Mouse (Mus musculus): ENCODE data around the gene Lrrc4c.

Lrrc4c gene

DNA sequence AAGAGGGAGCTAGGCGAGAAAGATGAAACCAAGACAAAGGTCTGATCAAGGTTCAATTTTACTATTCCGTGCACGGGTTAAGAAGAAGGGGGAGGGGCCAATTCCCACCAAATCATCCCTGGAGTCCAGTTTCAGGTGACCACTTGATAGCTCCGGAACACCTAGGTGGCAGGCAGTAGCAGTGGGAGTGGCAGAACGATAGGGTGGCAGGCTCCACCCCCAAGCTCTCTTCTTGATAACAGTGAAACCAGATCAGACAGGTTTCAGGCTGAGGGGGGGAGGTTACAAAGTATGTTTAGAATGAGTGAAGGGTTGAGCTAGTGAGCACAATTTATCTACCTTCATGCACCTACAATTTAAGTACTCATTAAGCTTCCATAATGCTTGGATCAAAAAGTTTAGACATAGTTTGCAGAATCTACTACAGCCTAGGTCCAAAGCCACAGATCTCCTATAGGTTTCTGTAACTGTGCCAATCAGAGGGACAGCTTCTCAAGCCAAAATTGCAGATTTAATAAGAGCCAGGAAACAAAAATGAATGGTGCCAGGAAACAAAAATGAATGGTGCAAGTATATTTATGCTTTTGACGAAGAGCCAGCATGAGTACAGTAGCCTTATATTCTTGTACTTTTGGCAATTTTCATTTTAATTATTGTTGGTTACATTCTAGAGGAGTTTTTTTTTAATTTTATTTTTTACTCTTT lies 478.9 kb downstream of the Lrrc4c start:
- DNase-seq (ENCODE audit: extremely low read depth, insufficient read length, low spot score): no peak

DNA sequence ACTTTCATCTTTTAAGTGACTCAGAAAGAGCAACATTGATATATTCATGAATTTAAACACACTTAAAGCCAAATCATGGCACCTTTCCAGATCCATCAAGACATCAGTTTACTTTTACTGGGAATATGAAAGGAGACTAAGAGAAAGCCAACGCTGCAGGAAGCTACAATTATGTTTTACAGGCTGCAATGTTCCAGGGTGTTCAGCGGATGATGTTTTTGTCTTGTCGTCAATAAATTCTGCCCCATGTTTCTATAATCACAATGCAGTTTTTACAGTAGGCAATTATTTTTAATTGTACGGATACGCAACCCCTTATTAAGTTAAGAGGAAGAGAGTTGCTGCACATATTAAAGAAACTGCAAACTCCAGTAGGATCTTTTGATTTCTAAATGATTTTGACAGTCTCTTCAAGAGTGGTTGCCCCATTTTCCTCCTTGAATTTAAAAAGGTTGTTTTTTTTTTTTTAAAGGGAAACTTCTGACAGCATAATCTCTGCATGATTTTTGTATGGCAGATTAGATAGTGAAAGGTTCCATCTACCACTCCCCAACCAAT lies 532.9 kb downstream of the Lrrc4c start:
- DNase-seq (ENCODE audit: extremely low read depth, insufficient read length, low spot score): no peak

DNA sequence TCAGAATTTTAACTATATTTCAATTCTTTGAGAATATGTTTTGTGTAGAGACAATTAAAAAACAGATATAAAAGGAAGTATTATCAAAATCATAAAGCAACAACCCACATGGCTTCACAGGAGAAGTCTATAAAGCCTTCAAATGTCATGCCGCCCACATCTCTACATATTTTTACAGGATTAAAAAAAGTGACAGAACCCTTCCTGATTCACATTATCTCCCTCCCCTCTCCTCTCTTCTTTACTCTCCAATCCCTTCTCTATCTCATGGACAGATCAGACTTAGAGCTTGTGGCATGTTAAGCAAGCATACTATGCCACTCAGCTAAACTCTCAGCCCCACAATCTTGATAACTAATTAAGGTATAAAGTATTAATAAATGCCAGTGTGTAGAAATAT lies 535.8 kb downstream of the Lrrc4c start:
- DNase-seq (ENCODE audit: extremely low read depth, insufficient read length, low spot score): no peak

DNA sequence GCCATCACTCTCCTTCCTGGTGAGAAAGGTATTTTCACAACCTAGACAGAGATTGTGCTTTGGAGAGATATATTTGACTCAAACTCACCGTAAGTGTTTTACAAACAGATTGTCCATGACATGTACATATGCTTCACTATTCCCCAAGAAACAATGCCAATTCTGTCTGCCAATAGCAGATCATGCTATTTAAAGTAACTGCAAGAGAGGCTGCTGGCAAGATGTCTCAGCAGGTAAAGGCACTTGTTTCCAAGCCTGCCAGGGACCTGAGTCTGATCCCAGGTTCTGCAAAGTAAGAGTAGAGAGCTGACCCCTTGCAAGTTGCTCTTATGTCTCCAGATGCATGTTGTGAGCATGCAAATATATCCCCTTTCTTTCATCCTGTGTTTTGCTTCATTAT lies 558.1 kb downstream of the Lrrc4c start:
- DNase-seq (ENCODE audit: extremely low read depth, insufficient read length, low spot score): no peak

DNA sequence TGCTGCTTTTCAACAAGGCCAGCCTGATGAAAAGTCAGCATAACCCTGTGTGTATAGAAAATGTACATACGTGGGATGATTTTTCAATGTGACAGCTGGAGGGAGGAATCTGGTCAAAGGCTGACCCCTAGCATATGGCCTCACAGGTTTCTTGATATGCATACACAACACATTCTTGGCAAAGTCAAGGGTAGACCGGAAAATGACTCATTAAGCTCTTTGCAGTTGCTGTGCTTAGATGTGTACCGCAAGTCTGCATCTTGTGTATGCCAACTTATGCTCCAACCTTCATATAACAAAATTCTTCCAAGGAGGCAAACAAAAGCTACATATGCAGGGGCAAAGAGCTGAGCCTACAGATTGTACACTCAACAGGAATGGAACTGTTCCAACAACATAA lies 631.6 kb downstream of the Lrrc4c start:
- no peak for DNase-seq (ENCODE audit: extremely low read depth, insufficient read length, low spot score)

DNA sequence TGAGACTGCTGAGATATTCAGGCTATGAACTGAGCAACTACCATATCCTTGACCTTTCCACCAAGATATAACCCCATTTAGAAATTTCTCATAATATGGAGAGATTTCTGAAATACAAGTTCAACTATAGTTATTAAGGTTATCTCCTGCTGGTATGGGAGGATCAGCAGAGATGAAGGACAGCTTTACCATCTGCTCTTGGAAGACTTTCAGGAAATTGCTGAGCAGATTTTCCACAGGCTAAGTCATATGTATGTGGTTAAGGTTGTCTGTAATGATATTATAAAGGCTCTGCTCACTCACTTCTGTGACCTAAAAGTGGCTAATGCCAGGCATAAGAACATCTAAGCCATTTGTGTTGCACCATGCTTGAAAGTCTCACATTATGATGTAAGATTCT lies 681.6 kb downstream of the Lrrc4c start:
- DNase-seq (ENCODE audit: extremely low read depth, insufficient read length, low spot score): no peak

DNA sequence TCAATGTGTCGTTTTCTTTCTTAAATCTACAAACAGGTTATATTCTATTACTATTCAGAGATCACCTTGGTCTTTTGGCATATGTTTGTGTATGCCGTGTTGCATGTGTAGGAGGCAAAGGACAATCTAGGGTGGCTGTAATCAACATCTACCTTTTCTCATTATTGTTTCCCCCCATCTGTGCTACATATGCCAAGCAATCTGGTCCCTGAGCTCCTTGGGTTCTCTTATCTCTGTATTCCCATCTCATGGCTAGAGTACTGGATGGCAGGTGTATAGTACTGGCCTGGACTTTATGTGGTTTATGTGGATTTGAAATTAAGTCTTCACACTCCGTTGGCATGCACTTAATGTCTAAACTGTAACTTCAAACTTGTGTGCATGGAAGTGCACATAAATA lies 700.4 kb downstream of the Lrrc4c start:
- no peak for DNase-seq (ENCODE audit: extremely low read depth, insufficient read length, low spot score)

DNA sequence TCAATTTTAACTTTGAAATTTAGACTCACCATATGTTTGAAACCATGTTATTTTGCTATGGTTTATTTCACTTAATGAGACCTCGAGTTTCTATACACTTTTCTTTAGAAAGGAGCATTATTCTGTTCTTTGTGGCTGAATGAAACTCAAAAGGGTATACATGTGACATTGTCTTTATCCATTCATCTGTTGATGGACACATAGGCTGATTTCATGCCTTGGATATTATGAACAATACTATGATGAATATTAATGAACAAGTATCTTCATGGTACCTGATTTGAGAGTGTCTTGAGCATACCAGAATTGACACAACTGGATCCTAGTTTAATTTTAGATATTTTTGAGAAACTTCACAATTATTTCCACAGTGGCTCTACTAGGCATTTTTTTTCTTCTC lies 709.0 kb downstream of the Lrrc4c start:
- DNase-seq (ENCODE audit: extremely low read depth, insufficient read length, low spot score): no peak

DNA sequence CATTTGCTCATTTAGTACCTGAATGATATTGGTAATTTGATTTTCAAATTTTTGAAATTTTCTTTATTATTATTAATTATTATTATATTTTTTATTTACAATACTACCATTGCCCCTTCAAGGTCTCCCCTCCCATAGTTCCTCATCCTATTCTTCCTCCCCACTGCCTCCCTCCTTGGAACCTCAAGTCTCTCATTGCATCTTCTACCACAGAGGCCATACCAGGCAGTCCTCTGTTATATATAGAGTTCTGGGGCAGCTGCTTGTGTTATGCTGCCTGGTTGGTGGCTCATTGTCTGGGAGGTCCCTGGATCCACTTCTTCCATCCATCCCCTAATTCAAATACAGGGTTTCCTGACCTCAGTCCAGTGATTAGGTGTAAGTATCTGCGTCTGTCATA lies 709.6 kb downstream of the Lrrc4c start:
- DNase-seq (ENCODE audit: extremely low read depth, insufficient read length, low spot score): no peak

DNA sequence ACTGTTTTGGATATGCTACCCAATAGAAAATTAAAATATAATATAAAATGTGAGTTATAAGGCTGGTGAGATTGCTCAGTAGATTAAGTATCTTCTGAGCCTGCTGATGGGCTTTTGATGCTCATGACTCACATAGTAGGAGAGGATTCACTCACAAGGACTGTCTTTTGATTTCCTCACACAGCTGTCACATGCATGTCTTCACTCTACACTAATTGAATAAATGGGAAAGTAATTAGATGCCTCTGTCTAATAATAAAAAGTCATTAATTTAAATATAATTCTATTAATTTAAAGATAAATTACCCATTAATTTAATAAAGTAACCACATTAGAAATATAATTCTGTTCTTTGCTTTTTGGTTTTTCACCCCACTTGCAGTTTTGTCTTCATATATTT lies 718.4 kb downstream of the Lrrc4c start:
- no peak for DNase-seq (ENCODE audit: extremely low read depth, insufficient read length, low spot score)

DNA sequence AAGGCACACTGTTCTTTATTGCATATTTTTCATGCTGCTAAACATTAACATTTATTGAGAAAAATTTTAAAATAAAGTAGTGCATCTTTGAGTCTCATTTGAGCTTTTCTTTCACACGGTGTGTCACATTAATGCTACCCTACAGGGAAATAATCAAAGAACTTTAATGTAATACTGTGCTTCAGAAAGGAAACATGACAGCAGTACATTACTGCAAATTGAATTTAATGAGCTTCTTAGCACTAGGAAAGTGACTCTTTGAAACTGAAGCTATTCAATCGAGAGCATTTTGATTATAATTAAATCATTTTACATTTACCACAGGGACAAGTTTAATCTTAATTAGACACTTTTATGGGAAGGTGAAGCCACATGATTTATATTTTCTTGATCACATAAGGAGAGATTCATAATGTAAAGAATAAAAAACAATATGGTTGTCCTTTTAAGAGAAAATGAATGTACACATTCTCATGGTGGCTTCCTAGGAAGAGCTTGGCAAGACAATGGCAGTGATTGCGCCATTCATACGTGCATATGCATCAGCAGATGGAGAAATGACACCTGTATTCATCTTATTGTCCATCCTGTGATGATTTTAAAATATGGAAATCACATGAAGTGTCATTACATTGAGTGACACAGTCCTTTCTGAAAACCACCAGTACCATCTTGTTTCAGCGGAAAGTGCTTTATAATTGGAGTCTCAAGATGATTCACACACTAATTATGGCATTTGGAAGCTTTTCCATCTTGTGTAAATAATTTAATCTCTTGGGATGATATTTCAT lies 719.2 kb downstream of the Lrrc4c start:
- no peak for DNase-seq (ENCODE audit: extremely low read depth, insufficient read length, low spot score)

DNA sequence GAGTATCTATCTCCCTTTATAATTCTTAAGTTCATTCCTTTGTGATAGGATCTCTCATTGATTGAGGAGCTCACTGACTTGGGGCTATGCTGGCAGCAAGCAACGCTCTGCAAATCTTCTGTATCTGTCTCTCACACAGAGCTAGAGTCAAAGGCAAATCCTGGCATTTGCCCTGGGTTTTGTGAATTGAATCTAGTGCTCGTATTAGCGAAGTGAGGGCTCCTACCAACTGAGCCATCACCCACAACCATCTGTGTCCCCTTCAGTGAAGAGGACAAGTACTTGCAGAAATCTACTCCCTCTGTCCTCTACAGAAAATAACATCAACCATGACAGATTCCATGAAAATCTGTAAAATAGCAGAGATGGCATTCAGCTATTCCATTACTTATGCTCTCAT lies 726.0 kb downstream of the Lrrc4c start:
- DNase-seq (ENCODE audit: extremely low read depth, insufficient read length, low spot score): no peak

DNA sequence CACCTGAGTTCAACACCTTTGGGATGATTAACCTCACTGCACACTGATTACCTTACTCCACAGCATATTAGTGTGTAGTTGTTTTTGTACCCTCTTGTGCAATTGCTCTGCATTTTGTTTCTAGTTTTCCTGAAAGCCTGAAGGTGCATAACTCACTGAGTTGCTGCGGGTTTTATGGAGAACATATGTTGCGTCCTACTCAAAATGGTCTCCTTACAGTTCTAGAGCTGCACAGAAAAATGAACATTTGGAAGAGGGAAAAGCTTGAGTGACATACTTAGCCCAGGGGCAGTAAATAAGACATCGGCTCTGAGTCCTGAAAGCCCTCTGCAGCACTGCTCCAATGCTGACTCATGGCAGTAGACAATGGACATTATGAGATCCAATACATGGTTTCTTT lies 727.7 kb downstream of the Lrrc4c start:
- DNase-seq (ENCODE audit: extremely low read depth, insufficient read length, low spot score): no peak

DNA sequence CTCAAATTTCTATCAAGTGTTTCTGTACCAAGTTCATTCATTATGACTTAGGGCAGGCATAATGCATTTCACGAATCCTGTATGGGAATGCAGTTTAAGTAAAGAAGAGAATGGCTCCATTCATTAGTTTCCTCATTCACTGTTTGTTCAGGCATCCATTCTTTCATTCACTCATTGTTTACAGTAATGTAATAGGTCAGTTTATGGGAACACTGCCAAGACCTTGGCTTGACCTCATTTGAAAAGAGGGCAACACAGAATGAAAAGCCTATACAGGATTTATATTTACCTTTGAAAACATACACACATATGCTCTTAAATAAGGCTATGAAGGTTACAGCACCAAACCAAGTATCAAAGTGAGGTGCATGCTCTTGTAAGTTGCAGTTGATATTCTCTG lies 762.2 kb downstream of the Lrrc4c start:
- DNase-seq (ENCODE audit: extremely low read depth, insufficient read length, low spot score): no peak

DNA sequence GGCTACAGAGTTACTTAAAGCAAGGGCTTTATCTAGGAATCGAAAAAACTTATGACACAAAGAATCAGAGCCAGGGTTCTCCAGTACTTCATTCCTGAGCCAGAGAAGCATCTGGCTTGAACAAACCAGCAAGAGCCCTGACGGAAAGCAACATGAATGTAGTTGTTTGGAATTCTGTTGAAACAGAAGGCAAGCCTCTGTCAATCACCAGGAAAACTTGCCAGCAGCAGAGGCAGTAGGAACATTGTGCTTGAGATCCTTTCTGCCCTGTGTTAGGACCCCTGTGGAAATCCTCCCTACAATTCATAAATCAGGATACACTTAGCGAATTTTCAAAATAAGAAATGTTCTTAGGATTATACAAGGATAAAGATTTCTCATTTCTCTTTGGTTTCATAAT lies 780.0 kb downstream of the Lrrc4c start:
- no peak for DNase-seq (ENCODE audit: extremely low read depth, insufficient read length, low spot score)

DNA sequence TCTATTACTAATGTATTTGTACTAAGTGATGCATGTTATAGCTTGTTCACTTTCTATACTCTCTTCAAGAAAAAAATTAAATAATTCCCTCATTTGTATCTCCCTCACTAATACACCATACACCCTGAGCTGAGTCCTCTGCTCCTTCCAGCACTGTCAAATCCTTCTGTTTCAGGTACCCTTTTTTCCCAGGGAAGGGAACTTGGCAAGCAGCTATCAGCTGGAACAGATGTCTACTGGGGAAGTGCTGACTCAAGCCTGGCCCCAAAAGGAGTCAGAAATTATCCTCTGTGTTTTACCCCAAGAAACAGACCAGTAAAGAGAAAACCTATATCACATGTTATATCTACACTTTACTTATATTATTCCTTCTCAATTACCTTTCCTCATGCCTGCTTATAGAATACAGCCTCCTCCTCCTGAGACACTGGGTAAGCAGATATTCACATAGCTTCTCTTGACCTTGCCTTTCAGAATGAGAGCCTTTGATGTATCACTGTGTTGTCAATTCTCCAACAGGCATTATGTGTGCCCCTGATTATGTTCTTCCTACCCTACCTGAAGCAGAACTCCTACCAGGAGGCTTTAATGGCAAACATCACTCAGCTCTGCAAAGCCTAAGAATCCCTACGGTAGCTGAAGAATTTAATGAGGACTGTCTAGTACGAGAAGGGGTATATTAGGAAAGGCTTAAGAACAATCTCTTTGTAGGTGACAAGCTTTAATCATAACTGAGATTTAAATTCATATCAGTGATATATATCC lies 785.6 kb downstream of the Lrrc4c start:
- no peak for DNase-seq (ENCODE audit: extremely low read depth, insufficient read length, low spot score)

DNA sequence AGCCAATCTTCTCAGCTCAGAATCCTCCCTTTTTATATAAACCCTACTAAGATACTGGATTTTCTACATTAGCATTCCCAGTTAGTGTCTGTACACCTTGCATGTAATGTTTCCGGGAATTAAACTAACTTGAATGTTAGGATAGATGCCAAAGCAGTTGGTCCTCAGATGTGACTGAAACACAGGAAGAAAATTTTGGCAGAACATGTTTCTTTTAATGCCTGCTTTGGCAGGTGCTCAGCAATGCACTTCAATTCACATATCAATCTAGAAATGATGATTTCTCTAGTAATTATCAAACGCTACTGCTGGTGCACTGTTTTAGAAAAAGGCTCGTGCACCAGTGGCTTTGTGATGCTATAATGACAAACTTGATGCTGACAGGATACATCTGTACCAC lies 806.3 kb downstream of the Lrrc4c start:
- no peak for DNase-seq (ENCODE audit: extremely low read depth, insufficient read length, low spot score)

DNA sequence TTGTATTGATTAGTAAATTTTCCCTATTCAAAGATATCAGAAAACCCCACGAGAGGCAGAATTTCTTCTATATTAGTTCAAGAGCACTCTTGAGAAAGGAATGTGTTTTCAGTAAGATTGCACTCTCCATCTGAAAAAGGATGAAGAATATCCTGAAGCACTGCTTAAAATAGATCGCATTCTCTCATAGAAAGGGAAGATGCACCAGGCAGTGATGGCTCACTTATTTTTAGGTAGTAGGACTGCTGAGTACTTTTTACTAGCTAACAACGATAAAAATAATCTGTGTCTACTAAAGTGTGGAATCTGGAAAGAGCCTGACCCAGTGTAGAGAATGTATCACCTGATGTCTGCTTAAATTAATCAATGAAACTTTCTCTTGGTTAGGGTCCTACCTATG lies 820.5 kb downstream of the Lrrc4c start:
- no peak for DNase-seq (ENCODE audit: extremely low read depth, insufficient read length, low spot score)

DNA sequence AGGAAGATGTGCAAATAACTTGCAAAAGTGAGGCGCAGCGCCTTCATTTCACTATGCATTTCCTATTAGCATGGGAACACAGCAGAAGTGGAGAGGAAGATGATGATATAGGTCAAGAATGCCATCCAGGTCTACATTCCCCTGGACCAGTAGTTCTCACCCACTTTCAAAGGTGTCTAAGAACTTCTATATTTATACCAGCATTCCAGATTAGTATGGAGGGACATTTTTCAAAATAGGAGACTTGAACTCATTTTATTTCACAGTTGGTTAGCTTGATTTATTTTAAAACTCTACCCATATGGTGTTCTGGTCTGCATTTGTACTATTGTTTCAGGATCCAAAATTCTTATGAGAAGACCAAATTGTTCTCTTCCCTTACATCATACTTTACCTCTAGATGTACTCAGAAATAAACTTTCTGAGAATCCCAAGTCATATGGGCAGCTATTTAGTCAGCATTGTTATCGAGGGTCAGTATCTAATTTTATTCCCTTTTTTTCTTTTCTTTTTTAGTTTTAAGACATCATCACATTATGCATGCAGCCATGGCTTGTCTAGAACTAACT lies 833.7 kb downstream of the Lrrc4c start:
- DNase-seq (ENCODE audit: extremely low read depth, insufficient read length, low spot score): no peak

DNA sequence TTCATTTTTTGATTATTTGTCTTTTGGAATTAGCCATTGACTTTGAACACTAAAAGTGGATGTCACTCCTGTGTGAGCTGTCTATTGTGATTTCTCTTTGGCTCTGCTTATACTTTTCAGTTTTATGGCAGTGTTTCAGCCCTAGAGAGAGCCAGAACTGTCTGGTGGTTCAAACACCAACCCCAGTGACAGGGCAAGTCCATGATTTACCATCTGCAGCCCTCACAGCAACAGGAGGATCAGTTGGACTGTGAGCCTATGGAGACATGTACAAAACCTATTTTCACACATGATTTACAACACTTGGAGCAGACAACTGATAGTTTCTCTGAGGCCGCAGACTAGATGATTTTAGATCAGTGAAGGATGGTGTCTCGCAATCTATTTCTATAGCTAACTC lies 847.8 kb downstream of the Lrrc4c start:
- DNase-seq (ENCODE audit: extremely low read depth, insufficient read length, low spot score): no peak

DNA sequence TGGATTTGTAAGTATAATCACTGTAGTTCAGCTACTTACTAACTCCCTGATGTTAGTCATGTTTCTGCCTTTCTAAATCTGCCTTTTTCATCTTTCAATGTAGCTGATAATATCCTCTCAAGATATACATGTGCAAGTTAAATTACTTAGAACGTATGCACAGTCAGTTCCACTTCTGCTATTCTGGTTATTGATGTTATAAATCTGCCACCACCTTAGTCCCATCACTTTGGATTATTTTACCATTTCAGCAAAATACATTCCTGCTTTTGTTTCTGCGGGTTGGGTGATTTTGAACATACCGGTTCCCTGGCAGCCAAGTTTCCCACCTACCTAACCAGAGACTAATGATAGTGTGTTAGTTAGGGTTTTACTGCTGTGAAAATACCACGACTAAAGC lies 860.4 kb downstream of the Lrrc4c start:
- no peak for DNase-seq (ENCODE audit: extremely low read depth, insufficient read length, low spot score)

Measured in 3134 (cell line).